Mouse (Mus musculus) cerebellum, adult 2 months (tissue): ENCODE data around the gene Tmem253.

Experiments used
- CTCF ChIP-seq: fragments of 200-500 bp; IDR thresholded peaks from 2 replicates; pipeline ENCODE4 v1.5.1; 2011; ENCODE audit warnings: low read depth, mild to moderate bottlenecking, control low read depth, low read length, moderate library complexity, borderline replicate concordance; ENCODE audit not compliant: insufficient read depth
- POLR2A ChIP-seq: fragments of 200-500 bp; IDR thresholded peaks from 2 replicates; pipeline ENCODE4 v1.6.1; 2011; ENCODE audit warnings: low read length, control low read depth, borderline replicate concordance; ENCODE audit not compliant: insufficient read depth

GRCm38 (mm10) chr14:52021138-52021529, 5.7 kb downstream of the Tmem253 start:
- TF ChIP-seq CTCF (no peak), POLR2A (no peak)
